Mouse (Mus musculus): ENCODE results near the gene Rangap1.

GRCm38 (mm10) chr15:81749742-81750141 lies 4.4 kb upstream of the Rangap1 start:
- TF ChIP-seq CTCF (IDR thresholded peaks at IDR 0.05; ENCODE audit: low read depth, low read length) = no peak
- no peak for TF ChIP-seq POLR2AphosphoS5 (IDR thresholded peaks at IDR 0.05; ENCODE audit: insufficient replicate concordance, low read depth, low read length)
- no peak for TF ChIP-seq TAL1 (conservative IDR thresholded peaks at IDR 0.05; ENCODE audit: low read depth, low read length)
